ENCODE assay signal across 8 mouse cellular contexts in the genomic region with DNA sequence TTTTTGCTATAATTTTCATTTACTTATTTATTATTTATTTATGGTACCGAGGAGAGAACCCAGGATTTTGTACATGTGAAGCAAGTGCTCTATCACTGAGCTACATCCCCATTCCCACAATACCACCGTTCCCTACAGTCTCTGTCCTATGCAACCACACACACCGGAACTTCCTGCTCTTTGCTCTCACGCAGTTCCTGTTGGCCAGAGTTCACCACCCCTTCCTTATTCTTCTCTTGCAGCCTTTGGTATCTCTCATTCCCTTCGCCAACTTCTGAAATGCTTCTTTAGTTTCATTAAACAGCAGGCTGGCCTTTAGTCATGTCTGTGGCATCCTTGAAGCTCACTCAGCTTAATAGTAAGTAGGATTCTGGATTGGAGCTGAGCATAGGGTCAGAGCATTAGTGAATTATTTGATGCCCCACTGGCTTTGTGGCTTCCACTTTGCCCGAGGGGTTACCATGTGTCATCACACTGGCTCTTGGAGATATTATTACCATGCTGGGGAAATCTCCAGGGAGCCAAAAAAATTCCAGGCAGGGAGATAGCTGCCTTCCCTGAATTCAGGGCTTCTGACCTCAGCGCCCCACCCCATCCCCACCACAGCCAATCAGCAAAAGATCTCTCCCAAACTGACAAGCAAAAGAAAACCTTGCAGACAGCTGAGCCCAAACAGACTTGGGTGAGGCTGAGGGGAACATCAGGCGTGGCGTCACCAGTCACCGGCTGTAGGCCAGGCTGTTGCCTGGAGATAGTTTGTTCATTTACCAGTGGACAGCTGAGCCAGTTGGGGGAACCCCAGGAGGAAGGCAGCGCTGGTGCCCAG. TPM values are rescaled to one million over a fixed set of nuclear protein-coding genes. Genes with fewer than 3 reads are reported as not detected.
DNase-seq lines count a peak whose midpoint lies in the region; ATAC-seq and TF ChIP-seq lines count a peak whose summit lies in the region.

No protein-coding gene starts in this region.

- no peaks in the 10 kb centered on the region for H3K27me3 ChIP-seq in neural tube, embryonic 11.5 days (ENCODE audit: control insufficient read depth, insufficient read depth, low read length)
- no peaks in the 10 kb centered on the region for H3K27me3 ChIP-seq in neural tube, embryonic 15.5 days (replicated peaks)
- no peaks in the 10 kb centered on the region for H3K27me3 ChIP-seq in hindbrain, postnatal 0 days (ENCODE audit: insufficient read depth, low read length)

- H3K9ac ChIP-seq in neural tube, embryonic 11.5 days (ENCODE audit: low read length) = no peak overlapping the region
- no peak overlapping the region for H3K9ac ChIP-seq in neural tube, embryonic 15.5 days (replicated peaks)
- no peak overlapping the region for H3K9ac ChIP-seq in hindbrain, postnatal 0 days (replicated peaks; ENCODE audit: low read length)

- DNase-seq in neural tube, embryonic 11.5 days (ENCODE audit: low spot score) = peak; percentile 40
- peak; percentile 40 to 54 for DNase-seq in gastrocnemius, adult 8-10 months (ENCODE audit: low spot score in 2 of 2)
- peak; percentile 47 for DNase-seq in hindbrain, postnatal 0 days (ENCODE audit: low spot score)
- DNase-seq in skeletal muscle tissue, adult 2 months (ENCODE audit: low read depth, low spot score) = peak; percentile 72
- DNase-seq in frontal cortex, adult 2 months (ENCODE audit: extremely low spot score in 1 of 2, low spot score in 1 of 2) = no peak
- no peak for DNase-seq in right cerebral cortex, adult 18-20 months
- DNase-seq in frontal cortex, postnatal 36 days (ENCODE audit: low spot score in 2 of 2) = no peak

- TF ChIP-seq CTCF in hindbrain, postnatal 0 days (IDR thresholded peaks at IDR 0.05; ENCODE audit: low read depth) = no peak

- no peaks in the 10 kb centered on the region for H3K36me3 ChIP-seq in neural tube, embryonic 11.5 days (ENCODE audit: control insufficient read depth, insufficient read depth, low read length)
- no peaks in the 10 kb centered on the region for H3K36me3 ChIP-seq in neural tube, embryonic 15.5 days
- H3K36me3 ChIP-seq in hindbrain, postnatal 0 days (ENCODE audit: insufficient read depth, low read length) = no peaks in the 10 kb centered on the region

- H3K4me3 ChIP-seq in neural tube, embryonic 11.5 days (ENCODE audit: low read depth, low read length) = no peak overlapping the region
- no peak overlapping the region for H3K4me3 ChIP-seq in neural tube, embryonic 15.5 days (replicated peaks)
- no peak overlapping the region for H3K4me3 ChIP-seq in hindbrain, postnatal 0 days (ENCODE audit: low read length)

- no peak overlapping the region for H3K4me2 ChIP-seq in neural tube, embryonic 11.5 days (ENCODE audit: low read depth)
- no peak overlapping the region for H3K4me2 ChIP-seq in neural tube, embryonic 15.5 days
- H3K4me2 ChIP-seq in hindbrain, postnatal 0 days (ENCODE audit: low read depth, low read length) = no peak overlapping the region

- ATAC-seq in neural tube, embryonic 11.5 days (ENCODE audit: insufficient read depth, low FRiP score, low TSS enrichment) = no peak
- ATAC-seq in neural tube, embryonic 15.5 days (ENCODE audit: low FRiP score) = no peak
- ATAC-seq in hindbrain, postnatal 0 days = peak; percentile 53; the same call in 1 of the 2 replicates

- H3K9me3 ChIP-seq in neural tube, embryonic 11.5 days (ENCODE audit: control insufficient read depth, low read length) = no peaks in the 10 kb centered on the region
- no peaks in the 10 kb centered on the region for H3K9me3 ChIP-seq in neural tube, embryonic 15.5 days (replicated peaks)
- H3K9me3 ChIP-seq in hindbrain, postnatal 0 days (ENCODE audit: low read length) = 0 out of 2 replicates have a peak, but pooled peaks cover 2% of the 10 kb centered on the region

- whole genome bisulfite sequencing in neural tube, embryonic 11.5 days = 74% methylated on average over 11 of the region's 11 CpGs
- WGBS in neural tube, embryonic 15.5 days = 52% methylated on average over 11 of the region's 11 CpGs
- WGBS in hindbrain, postnatal 0 days = 53% methylated on average over 11 of the region's 11 CpGs

- H3K4me1 ChIP-seq in neural tube, embryonic 11.5 days (ENCODE audit: control insufficient read depth, insufficient read depth, low read length) = no peaks in the 10 kb centered on the region
- peaks cover 6% of the 10 kb centered on the region; the same call in 1 of the 2 replicates for H3K4me1 ChIP-seq in neural tube, embryonic 15.5 days
- H3K4me1 ChIP-seq in hindbrain, postnatal 0 days (ENCODE audit: insufficient read depth, low read length) = no peaks in the 10 kb centered on the region

- 0 out of 2 replicates have a peak overlapping the region, but pooled peaks have one; percentile 6 for H3K27ac ChIP-seq in neural tube, embryonic 11.5 days (ENCODE audit: low read depth, low read length)
- no peak overlapping the region for H3K27ac ChIP-seq in neural tube, embryonic 15.5 days (replicated peaks)
- no peak overlapping the region for H3K27ac ChIP-seq in hindbrain, postnatal 0 days

RNA-seq across cellular contexts. Expression of a gene that starts 23.8 kb away (rescaled TPM):
- polyA plus RNA-seq in neural tube, embryonic 11.5 days (2014; fragmentation: Nextera tagmentation; extraction: Ambion mirVana) = 1.4 and 2.5 TPM in 2 replicates
- 5.7 and 6.0 TPM in 2 replicates for polyA plus RNA-seq in neural tube, embryonic 15.5 days (2015; fragmentation: Nextera tagmentation; extraction: Ambion mirVana)
- total RNA-seq in gastrocnemius, adult 8-10 months (2022) = 10 to 100 TPM in 2 of 4 experiments, 1 to 10 TPM in 2; 5.6 to 26.9 (median 8.4) TPM
- total RNA-seq in hindbrain, postnatal 0 days (2014; rRNA removed) = 20.7 and 23.4 TPM in 2 replicates
- 12.1 and 13.5 TPM in 2 replicates for polyA plus RNA-seq in hindbrain, postnatal 0 days (2015; fragmentation: Nextera tagmentation; extraction: Ambion mirVana)
- polyA plus RNA-seq in frontal cortex, adult 2 months (2012; rRNA removed) = 38.0 and 106 TPM in 2 replicates

Comparison
In these comparisons a context has a peak if more than half of its experiments do, and no peak if none do; other contexts are left out.
1. DNase-seq: peak in neural tube, embryonic 11.5 days (single experiment), gastrocnemius, adult 8-10 months (2 of 2), hindbrain, postnatal 0 days (single experiment) and skeletal muscle tissue, adult 2 months (single experiment); none in frontal cortex, adult 2 months (0 of 2), right cerebral cortex, adult 18-20 months (single experiment) and frontal cortex, postnatal 36 days (0 of 2).